Mouse (Mus musculus) ES-Bruce4 (cell line): Measurements from ENCODE around the gene Troap. TPM values are rescaled to one million over a fixed set of nuclear protein-coding genes. Genes with fewer than 3 reads are reported as not detected.
"Not testable (repeated sequence)": the region's sequence is repeated elsewhere in the genome, so short reads cannot be mapped to it uniquely, and the experiment has no call there.

Experiments used
- H3K27ac ChIP-seq: 2 replicates; pipeline ENCODE4 v1.5.1; 2012; ENCODE audit warnings: low read length, inconsistent platforms; ENCODE audit not compliant: insufficient read depth
- H3K27me3 ChIP-seq: 2 replicates; pipeline ENCODE4 v1.6.1; 2012; ENCODE audit warnings: mild to moderate bottlenecking, low read length, inconsistent platforms; ENCODE audit not compliant: control insufficient read depth, poor library complexity, insufficient read depth, severe bottlenecking
- H3K36me3 ChIP-seq: 2 replicates; pipeline ENCODE4 v1.6.1; 2012; ENCODE audit warnings: inconsistent platforms, mild to moderate bottlenecking, low read length, moderate library complexity; ENCODE audit not compliant: control insufficient read depth, poor library complexity, insufficient read depth, severe bottlenecking
- H3K4me1 ChIP-seq: one replicate; pipeline ENCODE4 v1.8.1; 2011; ENCODE audit warnings: low read length; ENCODE audit not compliant: control insufficient read depth, insufficient read depth
- H3K4me3 ChIP-seq: 2 replicates; pipeline ENCODE4 v1.5.1; 2011; ENCODE audit warnings: low read depth, mild to moderate bottlenecking, low read length
- H3K9ac ChIP-seq: 2 replicates; pipeline ENCODE4 v1.6.1; 2012; ENCODE audit warnings: low read depth, mild to moderate bottlenecking, inconsistent platforms; ENCODE audit not compliant: poor library complexity, severe bottlenecking
- H3K9me3 ChIP-seq: replicated peaks from 2 replicates; pipeline ENCODE4 v1.6.1; 2012; ENCODE audit warnings: mild to moderate bottlenecking, low read length, inconsistent platforms; ENCODE audit not compliant: control insufficient read depth, poor library complexity, insufficient read depth, severe bottlenecking
- CTCF ChIP-seq: IDR thresholded peaks from one replicate; pipeline ENCODE4 v1.8.1; 2011; ENCODE audit warnings: low read depth, low read length
- EP300 ChIP-seq: IDR thresholded peaks from 2 replicates; pipeline ENCODE4 v1.6.1; 2011; ENCODE audit warnings: low read depth, low read length; ENCODE audit not compliant: insufficient read depth
- POLR2A ChIP-seq: IDR thresholded peaks from one replicate; pipeline ENCODE4 v1.8.1; 2011; ENCODE audit warnings: low read length; ENCODE audit not compliant: insufficient read depth
- polyA plus RNA-seq: library from polyadenylated mRNA; stranded (reverse); fragments of >200 nt; gene quantifications from 2 replicates; pipeline ENCODE4 v1.2.4, GENCODE M21; 2011; ENCODE audit warnings: low read depth; ENCODE audit not compliant: missing spikeins, insufficient read depth, insufficient read length

Troap gene
- polyA plus RNA-seq, 1 experiment, result 43.3 TPM

DNA sequence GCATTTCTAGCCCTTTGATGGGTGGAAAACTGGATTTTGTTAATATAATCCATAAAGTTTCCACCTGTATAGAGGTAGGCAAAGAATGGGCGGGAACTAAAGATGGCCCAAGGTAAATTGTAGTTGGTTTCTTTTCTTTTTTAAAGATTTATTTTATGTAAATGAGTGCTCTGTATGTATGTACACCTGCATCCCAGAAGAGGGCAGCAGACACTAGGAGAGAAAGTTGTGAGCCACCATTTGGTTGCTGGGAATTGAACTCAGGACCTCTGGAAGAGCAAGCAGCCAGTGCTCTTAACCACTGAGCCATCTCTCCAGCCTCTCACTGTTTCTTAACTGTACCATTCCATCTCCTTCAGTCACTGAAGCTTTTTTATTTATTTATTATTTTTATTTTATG, 2.4 kb upstream of the Troap start:
- H3K4me1 ChIP-seq, result no peaks in the 10 kb centered on the region
- TF ChIP-seq POLR2A, result no peak
- no peak for TF ChIP-seq EP300
- no peak for TF ChIP-seq CTCF
- H3K9me3 ChIP-seq, result no peaks in the 10 kb centered on the region

DNA sequence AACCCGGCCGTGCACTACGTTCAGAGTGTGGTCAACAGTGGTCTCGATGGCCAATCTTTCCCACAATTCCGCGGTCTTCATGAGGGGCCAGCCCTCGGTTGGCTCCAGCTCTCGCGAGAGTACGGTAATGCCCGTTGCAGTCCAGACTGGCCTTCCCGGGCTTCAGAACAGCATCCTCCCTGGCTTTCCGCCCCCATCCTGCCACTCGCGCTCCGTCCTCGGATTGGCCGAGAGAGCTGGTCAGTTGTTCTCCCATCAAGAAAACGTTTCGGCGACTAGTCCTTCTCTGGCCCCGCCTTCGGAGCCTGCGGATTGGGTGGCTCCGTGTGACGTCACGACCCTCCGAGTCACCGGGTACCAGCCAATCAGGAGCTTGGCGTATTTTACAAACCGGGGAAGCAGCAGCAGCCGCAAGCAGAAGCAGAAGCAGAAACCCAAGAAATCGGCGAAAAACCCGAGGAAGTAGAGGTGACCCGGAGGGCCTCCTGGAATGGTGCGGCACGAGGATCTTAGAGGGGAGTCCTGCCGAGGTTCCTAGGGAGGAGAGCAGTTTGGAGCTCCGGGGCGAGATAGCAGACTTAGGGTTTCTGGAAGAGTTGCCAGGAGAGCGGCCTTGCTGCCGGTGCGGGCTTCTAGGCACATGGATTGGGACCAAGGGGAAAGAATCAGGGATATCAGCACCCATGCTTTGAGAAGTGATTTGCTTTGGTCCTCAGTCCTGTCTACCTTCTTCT, 392 bp downstream of the Troap start:
- Histone ChIP-seq H3K27ac (peak overlapping the region; percentile 88), H3K9me3 (no peaks in the 10 kb centered on the region), H3K27me3 (no peaks in the 10 kb centered on the region), H3K4me3 (peak overlapping the region; percentile 92), H3K9ac (peak overlapping the region; percentile 83), H3K4me1 (no peaks in the 10 kb centered on the region), H3K36me3 (peaks cover 18% of the 10 kb centered on the region)
- TF ChIP-seq POLR2A (peak; percentile 3), EP300 (no peak)

More for the DNA sequence above, 2.4 kb upstream of the Troap start:
- H3K36me3 ChIP-seq, result peaks cover 5% of the 10 kb centered on the region
- no peak overlapping the region for H3K4me3 ChIP-seq
- H3K27ac ChIP-seq, result no peak overlapping the region
- no peaks in the 10 kb centered on the region for H3K27me3 ChIP-seq
- no peak overlapping the region for H3K9ac ChIP-seq

DNA sequence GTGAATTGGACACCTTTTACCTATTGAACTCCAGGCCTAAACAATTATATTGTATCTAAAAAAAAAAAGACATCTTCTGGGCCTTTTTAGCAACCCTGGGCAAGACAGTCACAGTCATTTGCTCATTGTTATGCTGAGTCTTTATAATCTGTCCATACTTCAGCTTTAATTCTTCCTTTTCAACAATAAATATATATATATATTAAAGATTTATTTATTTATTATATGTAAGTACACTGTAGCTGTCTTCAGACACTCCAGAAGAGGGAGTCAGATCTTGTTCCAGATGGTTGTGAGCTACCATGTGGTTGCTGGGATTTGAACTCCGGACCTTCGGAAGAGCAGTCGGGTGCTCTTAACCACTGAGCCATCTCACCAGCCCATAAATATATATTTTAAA, 1.6 kb downstream of the Troap start:
- not testable (repeated sequence) for H3K4me1 ChIP-seq, H3K9ac ChIP-seq, H3K4me3 ChIP-seq, H3K27ac ChIP-seq, H3K9me3 ChIP-seq, H3K27me3 ChIP-seq
- H3K36me3 ChIP-seq, result peaks cover 18% of the 10 kb centered on the region

DNA sequence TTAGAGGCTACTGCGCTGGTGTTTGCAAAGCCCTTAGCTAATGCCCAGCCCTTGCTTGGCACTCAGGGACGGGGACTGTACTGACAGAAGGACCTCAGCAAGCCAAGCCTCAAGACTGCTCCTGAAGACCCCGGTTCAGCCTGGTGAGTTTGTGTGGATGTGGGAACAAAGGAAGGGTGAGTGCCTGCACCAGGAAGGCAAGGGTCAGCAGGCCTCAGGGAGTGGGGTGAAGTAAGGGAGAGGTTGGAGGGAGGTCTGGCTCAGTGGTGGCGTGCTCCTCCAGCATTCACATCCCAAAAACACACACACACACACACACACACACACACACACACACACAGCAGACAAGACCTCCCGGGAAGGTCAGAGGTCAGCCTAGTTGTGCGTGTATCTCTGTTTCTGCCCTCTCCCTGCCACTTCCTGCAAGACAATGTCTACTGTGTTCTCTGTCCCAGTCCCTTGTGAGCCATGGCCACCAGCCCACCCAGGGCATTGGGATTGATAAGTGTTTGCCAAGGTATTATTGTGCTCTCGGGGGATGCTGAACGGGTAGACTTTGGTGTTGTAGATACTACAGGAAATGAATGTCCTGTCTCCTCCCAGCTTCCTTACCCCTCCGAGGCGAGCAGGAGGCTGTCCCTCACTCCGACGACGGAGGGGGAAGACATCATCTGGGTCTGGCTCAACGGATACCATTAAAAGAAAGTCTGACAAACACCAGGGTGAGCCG, 4.0 kb downstream of the Troap start:
- H3K36me3 ChIP-seq, result peaks cover 33% of the 10 kb centered on the region
- no peak for TF ChIP-seq CTCF
- TF ChIP-seq EP300, result no peak
- TF ChIP-seq POLR2A, result no peak
- H3K9ac ChIP-seq, result no peak overlapping the region
- no peaks in the 10 kb centered on the region for H3K9me3 ChIP-seq
- no peak overlapping the region for H3K4me3 ChIP-seq
- no peaks in the 10 kb centered on the region for H3K27me3 ChIP-seq
- no peaks in the 10 kb centered on the region for H3K4me1 ChIP-seq
- no peak overlapping the region for H3K27ac ChIP-seq

DNA sequence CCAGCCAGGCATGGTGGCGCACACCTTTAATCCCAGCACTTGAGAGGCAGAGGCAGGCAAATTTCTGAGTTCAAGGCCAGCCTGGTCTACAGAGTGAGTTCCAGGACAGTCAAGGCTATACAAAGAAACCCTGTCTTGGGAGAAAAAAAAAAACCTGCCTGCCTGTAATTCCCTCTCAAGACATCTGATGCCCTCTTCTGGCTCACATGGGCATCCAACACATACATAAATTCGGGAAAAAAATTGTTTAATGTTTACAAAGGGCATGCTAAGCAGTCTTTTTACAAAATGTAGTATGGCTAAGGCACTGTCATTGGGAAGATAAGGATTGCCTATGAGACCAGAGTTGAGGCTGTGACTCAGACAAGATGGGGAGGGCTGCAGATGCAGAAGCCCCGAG, 5.4 kb downstream of the Troap start:
- H3K27me3 ChIP-seq, result no peaks in the 10 kb centered on the region
- TF ChIP-seq CTCF (no peak), EP300 (no peak), POLR2A (no peak)
- no peaks in the 10 kb centered on the region for H3K9me3 ChIP-seq
- H3K4me1 ChIP-seq, result peaks cover 2% of the 10 kb centered on the region
- H3K36me3 ChIP-seq, result peaks cover 33% of the 10 kb centered on the region
- no peak overlapping the region for H3K9ac ChIP-seq
- H3K4me3 ChIP-seq, result no peak overlapping the region
- H3K27ac ChIP-seq, result no peak overlapping the region

DNA sequence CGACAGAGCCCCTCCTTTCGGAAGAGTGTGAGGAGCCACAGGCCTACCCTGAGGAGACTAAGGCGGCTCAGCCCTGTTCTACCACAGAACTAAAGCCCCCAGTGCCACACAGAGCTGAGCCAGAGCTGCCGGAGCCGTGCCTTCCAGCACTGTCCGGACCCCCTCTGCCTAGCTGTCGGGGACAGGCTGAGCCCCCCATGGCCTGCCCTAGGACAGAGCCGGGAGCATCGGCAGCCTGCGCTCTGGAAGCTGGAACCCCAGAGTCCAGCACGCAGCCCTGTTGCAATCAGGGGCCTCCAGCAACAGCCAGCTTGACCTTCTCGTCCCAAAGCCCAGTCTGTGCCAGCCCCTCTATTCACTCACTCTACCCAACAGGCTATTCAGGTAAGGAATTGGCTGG, 7.9 kb downstream of the Troap start:
- Histone ChIP-seq H3K4me3 (no peak overlapping the region), H3K27me3 (no peaks in the 10 kb centered on the region), H3K4me1 (peaks cover 2% of the 10 kb centered on the region), H3K27ac (no peak overlapping the region), H3K36me3 (peaks cover 24% of the 10 kb centered on the region), H3K9ac (no peak overlapping the region), H3K9me3 (no peaks in the 10 kb centered on the region)
- TF ChIP-seq EP300 (no peak), CTCF (no peak), POLR2A (no peak)
